Mouse (Mus musculus) ES-E14 (cell line): ENCODE results near the gene Dpf1.

Experiments
- CHD2 ChIP-seq: IDR thresholded peaks from 2 replicates; pipeline ENCODE4 v1.6.1; 2014; ENCODE audit warnings: mild to moderate bottlenecking, low read depth, low read length, inconsistent platforms
- HCFC1 ChIP-seq: IDR thresholded peaks from 2 replicates; pipeline ENCODE4 v1.6.1; 2012; ENCODE audit warnings: low read length, inconsistent platforms, borderline replicate concordance; ENCODE audit not compliant: insufficient read depth
- MAFK ChIP-seq: IDR thresholded peaks from 2 replicates; pipeline ENCODE4 v1.6.1; 2014; ENCODE audit warnings: mild to moderate bottlenecking, low read depth, low read length, inconsistent platforms; ENCODE audit not compliant: insufficient read depth

GRCm38 (mm10) chr7:29350489-29350888 lies 46.7 kb downstream of the Dpf1 start:
- TF ChIP-seq MAFK (no peak), HCFC1 (no peak), CHD2 (no peak)
